Mouse (Mus musculus) lung, adult 18-20 months (tissue): ENCODE measurements around the gene Wdtc1.

Experiments
- DNase-seq, 2 experiments: peaks; one replicate each; pipeline ENCODE4 v3.0.0; 2022; ENCODE audit warnings: mixed read lengths in 2 of 2

The Wdtc1 gene

GRCm38 (mm10) chr4:133247806-133248449 is 105.4 kb downstream of the Wdtc1 start:
- DNase-seq: no peak

GRCm38 (mm10) chr4:133247072-133247471 is 106.2 kb downstream of the Wdtc1 start:
- peak; percentile 54 to 76 for DNase-seq

DNA sequence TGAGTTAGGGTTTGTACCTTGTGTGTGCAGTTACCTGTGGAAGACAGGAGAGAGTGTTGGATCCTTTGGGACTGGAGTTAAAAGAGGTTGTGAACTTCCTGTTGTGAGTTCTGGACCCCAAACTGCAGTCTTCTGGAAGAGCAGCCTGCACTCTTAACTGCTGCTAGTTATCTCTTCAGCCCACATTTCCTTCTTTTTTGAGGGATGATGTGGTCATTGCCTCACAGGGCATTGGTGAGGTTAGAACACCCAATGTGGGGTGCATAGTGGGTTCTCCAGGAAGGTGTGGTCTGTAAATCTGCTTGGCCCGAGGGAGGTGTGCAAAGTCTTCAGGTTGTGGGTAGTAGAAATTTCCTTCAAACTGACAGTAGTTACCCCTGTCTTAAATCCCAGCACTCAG is 109.0 kb downstream of the Wdtc1 start:
- no peak for DNase-seq

- no peak for DNase-seq
These were observed 109.7 kb downstream of the Wdtc1 start for GRCm38 (mm10) chr4:133243538-133243937.

- DNase-seq: no peak
These were observed 110.6 kb downstream of the Wdtc1 start for GRCm38 (mm10) chr4:133242710-133243109.
